Mouse (Mus musculus) embryonic fibroblast, embryonic 13.5 days (primary cell): ENCODE measurements around the gene Hoxb6.

ENCODE experiments used
- CTCF ChIP-seq: IDR thresholded peaks from 2 replicates; pipeline ENCODE4 v1.5.1; 2011; ENCODE audit warnings: mild to moderate bottlenecking, control low read depth, low read length, moderate library complexity, borderline replicate concordance; ENCODE audit not compliant: insufficient read depth
- POLR2A ChIP-seq: IDR thresholded peaks from 2 replicates; pipeline ENCODE4 v1.6.1; 2011; ENCODE audit warnings: low read depth, mild to moderate bottlenecking, control low read depth, low read length, moderate library complexity

DNA sequence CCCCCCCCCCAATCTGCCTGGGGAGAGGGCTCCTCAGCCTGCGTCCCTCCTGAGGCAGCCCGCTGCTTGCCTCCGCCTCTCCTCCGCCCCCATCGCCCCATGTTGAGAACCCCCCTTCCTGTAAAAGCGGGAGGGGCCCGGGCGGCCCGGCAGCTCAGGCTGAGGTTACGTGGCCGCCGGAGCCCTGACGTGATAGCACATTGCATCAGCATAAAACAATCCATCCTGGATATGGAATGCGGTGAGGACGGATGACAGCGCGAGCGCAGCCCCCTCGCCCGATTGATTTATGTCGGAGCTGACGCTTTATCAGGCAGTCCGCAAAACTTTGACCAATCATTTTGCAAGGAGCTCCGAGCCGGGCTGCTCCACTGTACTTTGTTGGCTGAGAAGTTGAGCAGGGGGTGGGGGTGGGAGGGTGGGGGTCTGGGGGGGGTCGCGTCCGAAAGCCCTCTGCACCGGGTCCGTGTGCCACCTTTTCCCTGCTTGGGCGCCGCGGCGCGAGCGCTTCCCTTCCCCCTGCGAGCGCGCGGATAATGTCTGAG is 21.2 kb upstream of the Hoxb6 start, which contains the start of gene Hoxb9:
- TF ChIP-seq CTCF (no peak), POLR2A (peak; percentile 3; the same call in 1 of the 2 replicates)
